Mouse (Mus musculus): Measurements from ENCODE around the gene 3425401B19Rik.

The 3425401B19Rik gene

GRCm38 (mm10) chr14:32685124-32685826, at the start of gene 3425401B19Rik:
3425401B19Rik (minus strand) TSS chr14:32685293.
- DNase-seq = no peak

- DNase-seq = no peak
These were observed 47.9 kb upstream of the 3425401B19Rik start for GRCm38 (mm10) chr14:32732961-32733360.

GRCm38 (mm10) chr14:32726864-32727263, 41.8 kb upstream of the 3425401B19Rik start:
- no peak for DNase-seq

- DNase-seq = no peak
These were observed 36.4 kb upstream of the 3425401B19Rik start for GRCm38 (mm10) chr14:32721461-32721860.

GRCm38 (mm10) chr14:32716763-32717439, 31.8 kb upstream of the 3425401B19Rik start:
- DNase-seq = no peak

- DNase-seq = no peak
These were observed 30.4 kb upstream of the 3425401B19Rik start for GRCm38 (mm10) chr14:32715489-32715888.

- no peak for DNase-seq
These were observed 30.0 kb upstream of the 3425401B19Rik start for GRCm38 (mm10) chr14:32715076-32715475.

GRCm38 (mm10) chr14:32709861-32710260, 24.8 kb upstream of the 3425401B19Rik start:
- DNase-seq = no peak

- no peak for DNase-seq
These were observed 23.7 kb upstream of the 3425401B19Rik start for GRCm38 (mm10) chr14:32708756-32709155.

GRCm38 (mm10) chr14:32707938-32708337, 22.8 kb upstream of the 3425401B19Rik start:
- DNase-seq = no peak

GRCm38 (mm10) chr14:32700972-32701371, 15.9 kb upstream of the 3425401B19Rik start:
- no peak for DNase-seq

GRCm38 (mm10) chr14:32698556-32698955, 13.5 kb upstream of the 3425401B19Rik start:
- peak; percentile 22 for DNase-seq

- peak; percentile 29 for DNase-seq
These were observed 12.7 kb upstream of the 3425401B19Rik start for GRCm38 (mm10) chr14:32697774-32698173.

GRCm38 (mm10) chr14:32696344-32696743, 11.3 kb upstream of the 3425401B19Rik start:
- DNase-seq = no peak

- no peak for DNase-seq
These were observed 10.8 kb upstream of the 3425401B19Rik start for GRCm38 (mm10) chr14:32695906-32696305.

- no peak for DNase-seq
These were observed 373 bp downstream of the 3425401B19Rik start for GRCm38 (mm10) chr14:32684735-32685105.

- DNase-seq = no peak
These were observed 935 bp downstream of the 3425401B19Rik start for GRCm38 (mm10) chr14:32683982-32684734.

- DNase-seq = peak; percentile 57
These were observed 1.7 kb downstream of the 3425401B19Rik start for GRCm38 (mm10) chr14:32683251-32683838.

GRCm38 (mm10) chr14:32682536-32682935, 2.6 kb downstream of the 3425401B19Rik start:
- no peak for DNase-seq

- no peak for DNase-seq
These were observed 3.5 kb downstream of the 3425401B19Rik start for GRCm38 (mm10) chr14:32681603-32682002.

GRCm38 (mm10) chr14:32678565-32678964, 6.5 kb downstream of the 3425401B19Rik start:
- DNase-seq = no peak

- no peak for DNase-seq
These were observed 11.9 kb downstream of the 3425401B19Rik start for GRCm38 (mm10) chr14:32673178-32673577.

- DNase-seq = no peak
These were observed 22.0 kb downstream of the 3425401B19Rik start for GRCm38 (mm10) chr14:32663099-32663498.

Data from layer of hippocampus, adult 9-11 months (tissue).